Mouse (Mus musculus) MEL (cell line): ENCODE data around the gene Slc26a6. TPM values are rescaled to one million over a fixed set of nuclear protein-coding genes. Genes with fewer than 3 reads are reported as not detected.

ENCODE experiments used
- DNase-seq: peaks from one replicate; pipeline ENCODE4 v3.0.0; 2011; ENCODE audit warnings: low read depth, low spot score
- H3K27ac ChIP-seq: 2 replicates; pipeline ENCODE4 v1.5.1; 2012; ENCODE audit warnings: low read depth, mild to moderate bottlenecking, control low read depth, low read length, moderate library complexity; ENCODE audit not compliant: control insufficient read depth
- H3K27me3 ChIP-seq, 2 experiments: fragments of 150-350 bp in 1 of 2; sonication (generic) in 1 of 2; 2 replicates each; pipeline ENCODE4 v1.6.1; 2012; ENCODE audit warnings: low read length in 2 of 2, mild to moderate bottlenecking in 2 of 2, improper control_type of control experiment in 1 of 2, moderate library complexity in 1 of 2; ENCODE audit not compliant: insufficient read depth in 2 of 2, control insufficient read depth in 1 of 2
- H3K36me3 ChIP-seq, 2 experiments: 2 replicates each; pipeline ENCODE4 v1.6.1; 2012 to 2014; ENCODE audit warnings: low read length in 2 of 2, improper control_type of control experiment in 1 of 2, inconsistent platforms in 1 of 2, mild to moderate bottlenecking in 1 of 2; ENCODE audit not compliant: insufficient read depth in 2 of 2, control insufficient read depth in 1 of 2
- H3K4me1 ChIP-seq, 2 experiments: fragments of 150-350 bp in 1 of 2; sonication (generic) in 1 of 2; 2 replicates each; pipeline ENCODE4 v1.6.1; 2012; ENCODE audit warnings: low read length in 2 of 2, improper control_type of control experiment in 1 of 2, mild to moderate bottlenecking in 1 of 2; ENCODE audit not compliant: insufficient read depth in 2 of 2, control insufficient read depth in 1 of 2
- H3K4me3 ChIP-seq, 2 experiments: fragments of 150-350 bp in 1 of 2; sonication (generic) in 1 of 2; 2 replicates each; pipeline ENCODE4 v1.5.1; 2012; ENCODE audit warnings: low read depth in 2 of 2, low read length in 2 of 2, mild to moderate bottlenecking in 2 of 2, moderate library complexity in 2 of 2, control low read depth in 1 of 2, improper control_type of control experiment in 1 of 2; ENCODE audit not compliant: control insufficient read depth in 1 of 2, insufficient read depth in 1 of 2
- H3K79me2 ChIP-seq: 2 replicates; pipeline ENCODE4 v1.6.1; 2012; ENCODE audit warnings: mild to moderate bottlenecking, low read length, moderate library complexity; ENCODE audit not compliant: control insufficient read depth, poor library complexity, insufficient read depth
- H3K9ac ChIP-seq: 2 replicates; pipeline ENCODE4 v1.6.1; 2012; ENCODE audit warnings: low read depth, mild to moderate bottlenecking, control low read depth, low read length, moderate library complexity; ENCODE audit not compliant: control insufficient read depth, poor library complexity, severe bottlenecking
- H3K9me3 ChIP-seq: fragments of 150-350 bp; sonication (generic); replicated peaks from 2 replicates; pipeline ENCODE4 v1.6.1; 2012; ENCODE audit warnings: mild to moderate bottlenecking, low read length, improper control_type of control experiment, moderate library complexity; ENCODE audit not compliant: insufficient read depth
- CHD1 ChIP-seq: IDR thresholded peaks from 2 replicates; pipeline ENCODE4 v1.6.1; 2012; ENCODE audit warnings: low read depth, mild to moderate bottlenecking, inconsistent platforms, low read length, improper control_type of control experiment
- CHD2 ChIP-seq: IDR thresholded peaks from 2 replicates; pipeline ENCODE4 v1.6.1; 2011; ENCODE audit warnings: low read length, improper control_type of control experiment
- ELF1 ChIP-seq: IDR thresholded peaks from 2 replicates; pipeline ENCODE4 v1.6.1; 2014; ENCODE audit warnings: low read depth, mild to moderate bottlenecking, inconsistent platforms, low read length, improper control_type of control experiment, moderate library complexity
- GATA1 ChIP-seq: IDR thresholded peaks from 2 replicates; pipeline ENCODE4 v1.6.1; 2011; ENCODE audit warnings: low read depth, low read length, improper control_type of control experiment
- HCFC1 ChIP-seq: IDR thresholded peaks from 2 replicates; pipeline ENCODE4 v1.6.1; 2012; ENCODE audit warnings: low read depth, mild to moderate bottlenecking, inconsistent platforms, low read length, improper control_type of control experiment, moderate library complexity
- JUND ChIP-seq: IDR thresholded peaks from 2 replicates; pipeline ENCODE4 v1.6.1; 2011; ENCODE audit warnings: low read depth, mild to moderate bottlenecking, improper control_type of control experiment, low read length
- KAT2A ChIP-seq: conservative IDR thresholded peaks from 2 replicates; pipeline ENCODE4 v1.6.1; 2012; ENCODE audit warnings: low read depth, low read length, improper control_type of control experiment, inconsistent platforms
- MAZ ChIP-seq: IDR thresholded peaks from 2 replicates; pipeline ENCODE4 v1.6.1; 2012; ENCODE audit warnings: low read depth, mild to moderate bottlenecking, inconsistent platforms, low read length, improper control_type of control experiment
- MYB ChIP-seq: IDR thresholded peaks from 2 replicates; pipeline ENCODE4 v1.6.1; 2011; ENCODE audit warnings: mild to moderate bottlenecking, low read depth, low read length, improper control_type of control experiment
- MYC ChIP-seq: IDR thresholded peaks from 2 replicates; pipeline ENCODE4 v1.6.1; 2011; ENCODE audit warnings: low read depth, mild to moderate bottlenecking, low read length, improper control_type of control experiment, moderate library complexity
- NELFE ChIP-seq: IDR thresholded peaks from 2 replicates; pipeline ENCODE4 v1.6.1; 2011; ENCODE audit warnings: low read depth, low read length, improper control_type of control experiment
- NRF1 ChIP-seq: IDR thresholded peaks from 2 replicates; pipeline ENCODE4 v1.6.1; 2014; ENCODE audit warnings: low read depth, mild to moderate bottlenecking, inconsistent platforms, low read length, improper control_type of control experiment, moderate library complexity; ENCODE audit not compliant: poor library complexity, insufficient read depth, severe bottlenecking
- POLR2AphosphoS2 ChIP-seq: IDR thresholded peaks from 2 replicates; pipeline ENCODE4 v1.6.1; 2011; ENCODE audit warnings: low read length, improper control_type of control experiment
- POLR2AphosphoS5 ChIP-seq: IDR thresholded peaks from 2 replicates; pipeline ENCODE4 v1.6.1; 2012; ENCODE audit warnings: low read depth, borderline replicate concordance, mild to moderate bottlenecking, inconsistent platforms, low read length, moderate library complexity, mixed read lengths
- RCOR1 ChIP-seq: IDR thresholded peaks from 2 replicates; pipeline ENCODE4 v1.6.1; 2012; ENCODE audit warnings: low read depth, mild to moderate bottlenecking, inconsistent platforms, low read length, improper control_type of control experiment
- TAL1 ChIP-seq: IDR thresholded peaks from 2 replicates; pipeline ENCODE4 v1.6.1; 2012; ENCODE audit warnings: mild to moderate bottlenecking, inconsistent platforms, low read length, moderate library complexity, mixed read lengths
- TBP ChIP-seq: IDR thresholded peaks from 2 replicates; pipeline ENCODE4 v1.8.0; 2011; ENCODE audit warnings: low read depth, low read length, improper control_type of control experiment
- USF1 ChIP-seq: IDR thresholded peaks from 2 replicates; pipeline ENCODE4 v1.6.1; 2014; ENCODE audit warnings: low read depth, mild to moderate bottlenecking, inconsistent platforms, low read length, improper control_type of control experiment, moderate library complexity
- USF2 ChIP-seq, 2 experiments: IDR thresholded peaks; 2 replicates each; pipeline ENCODE4 v1.6.1; 2011 to 2012; ENCODE audit warnings: improper control_type of control experiment in 2 of 2, low read length in 2 of 2, borderline replicate concordance in 1 of 2, inconsistent platforms in 1 of 2, low read depth in 1 of 2, mild to moderate bottlenecking in 1 of 2; ENCODE audit not compliant: insufficient read depth in 1 of 2
- ZC3H11A ChIP-seq: IDR thresholded peaks from 2 replicates; pipeline ENCODE4 v1.6.1; 2012; ENCODE audit warnings: low read depth, mild to moderate bottlenecking, inconsistent platforms, low read length, improper control_type of control experiment
- ZKSCAN1 ChIP-seq: IDR thresholded peaks from 2 replicates; pipeline ENCODE4 v1.6.1; 2012; ENCODE audit warnings: low read depth, mild to moderate bottlenecking, inconsistent platforms, low read length, improper control_type of control experiment, moderate library complexity
- ZNF384 ChIP-seq: IDR thresholded peaks from 2 replicates; pipeline ENCODE4 v1.6.1; 2012; ENCODE audit warnings: low read depth, mild to moderate bottlenecking, inconsistent platforms, low read length, improper control_type of control experiment
- polyA plus RNA-seq, 2 experiments: library from polyadenylated mRNA; stranded (reverse) in 1 of 2; unstranded in 1 of 2; fragments of >175 nt in 1 of 2; fragments of >200 nt in 1 of 2; gene quantifications; 2 replicates each; pipeline versions ENCODE4 v1.2.1 to v1.2.4; 2012; ENCODE audit warnings: low replicate concordance in 2 of 2, low read depth in 1 of 2; ENCODE audit not compliant: insufficient read length in 2 of 2, insufficient read depth in 1 of 2, missing spikeins in 1 of 2
- total RNA-seq: library from RNA; depleted of rRNA; stranded (reverse); fragments of 300-350 nt; gene quantifications from 2 replicates; pipeline ENCODE4 v1.2.3, GENCODE M21; 2012

Slc26a6 gene
- total and polyA plus RNA-seq, 3 experiments: 8.0 to 13.2 TPM; not detected in 1

DNA sequence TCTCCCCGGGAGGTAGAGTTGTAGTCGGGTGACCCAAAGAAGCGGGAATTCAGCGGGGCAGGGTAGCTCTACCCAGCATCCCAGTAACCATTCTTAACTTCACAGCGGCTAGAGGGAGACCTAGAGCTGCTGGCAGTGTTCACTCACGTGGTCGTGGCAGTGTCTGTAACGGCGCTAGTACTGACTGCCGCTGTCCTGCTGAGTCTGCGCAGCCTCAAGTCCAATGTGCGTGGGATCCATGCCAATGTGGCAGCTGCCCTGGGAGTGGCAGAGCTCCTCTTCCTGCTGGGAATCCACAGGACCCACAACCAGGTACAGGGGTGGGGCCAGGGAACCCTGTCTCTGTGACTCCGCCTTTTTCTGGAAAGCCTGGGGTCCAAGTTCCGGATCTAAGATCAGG, 10.1 kb upstream of the Slc26a6 start:
- DNase-seq: no peak
- no peaks in the 10 kb centered on the region for H3K36me3 ChIP-seq
- TF ChIP-seq TBP: no peak
- no peak for TF ChIP-seq CHD2
- TF ChIP-seq ZKSCAN1: no peak
- TF ChIP-seq NRF1: no peak
- TF ChIP-seq JUND: no peak
- TF ChIP-seq RCOR1: no peak
- TF ChIP-seq NELFE: no peak
- no peak for TF ChIP-seq ELF1
- no peak for TF ChIP-seq TAL1
- TF ChIP-seq, all 39 proteins: peak for 0
- Histone ChIP-seq H3K27ac (no peak overlapping the region), H3K27me3 (no peaks in the 10 kb centered on the region), H3K79me2 (no peaks in the 10 kb centered on the region), H3K4me3 (no peak overlapping the region), H3K9me3 (no peaks in the 10 kb centered on the region), H3K9ac (no peak overlapping the region), H3K4me1 (no peaks in the 10 kb centered on the region)

GRCm38 (mm10) chr9:108845390-108845789, 7.7 kb upstream of the Slc26a6 start:
- H3K36me3 ChIP-seq: no peaks in the 10 kb centered on the region
- H3K27me3 ChIP-seq: no peaks in the 10 kb centered on the region
- no peak for TF ChIP-seq NELFE
- TF ChIP-seq, all 39 proteins: peak for 0
- Histone ChIP-seq H3K79me2 (no peaks in the 10 kb centered on the region), H3K27ac (no peak overlapping the region), H3K4me1 (no peaks in the 10 kb centered on the region), H3K4me3 (no peak overlapping the region), H3K9ac (no peak overlapping the region), H3K9me3 (no peaks in the 10 kb centered on the region)
- DNase-seq: no peak

GRCm38 (mm10) chr9:108847374-108847773, 5.7 kb upstream of the Slc26a6 start:
- Histone ChIP-seq H3K4me1 (no peaks in the 10 kb centered on the region), H3K9ac (no peak overlapping the region), H3K79me2 (no peaks in the 10 kb centered on the region), H3K4me3 (no peak overlapping the region), H3K27ac (no peak overlapping the region), H3K36me3 (no peaks in the 10 kb centered on the region), H3K27me3 (no peaks in the 10 kb centered on the region), H3K9me3 (no peaks in the 10 kb centered on the region)
- TF ChIP-seq GATA1 (no peak), USF2 (IDR thresholded peaks at IDR 0.05; ENCODE audit: borderline replicate concordance in 1 of 2, insufficient read depth in 1 of 2, low read depth in 1 of 2, low read length in 2 of 2) (no peak), ZKSCAN1 (no peak), MAZ (no peak), ZC3H11A (no peak), NRF1 (no peak), POLR2AphosphoS2 (no peak), TBP (no peak), POLR2AphosphoS5 (no peak), KAT2A (no peak), HCFC1 (no peak), RCOR1 (no peak), ZNF384 (no peak), JUND (no peak), MYC (no peak), CHD1 (no peak), USF1 (no peak), MYB (no peak)
- DNase-seq: no peak
